Mouse (Mus musculus) natural killer cell, adult 2 months (primary cell): ENCODE results near the gene Mapk8ip2.
A peak's percentile ranks its signal among the peaks of the same experiment; 100 is the strongest.

Experiments used
- DNase-seq, 2 experiments: peaks; one replicate each; pipeline ENCODE4 v3.0.0; 2022; ENCODE audit warnings: low spot score in 2 of 2

Mapk8ip2 gene

GRCm38 (mm10) chr15:89453865-89454478, at the start of gene Mapk8ip2:
TSS of gene Mapk8ip2 (plus strand) at chr15:89453913.
- no peak for DNase-seq

- no peak for DNase-seq
Measured at GRCm38 (mm10) chr15:89404831-89405623, 48.7 kb upstream of the Mapk8ip2 start.

GRCm38 (mm10) chr15:89406691-89407090, 47.0 kb upstream of the Mapk8ip2 start:
- no peak for DNase-seq

- no peak for DNase-seq
Measured at GRCm38 (mm10) chr15:89410118-89410517, 43.6 kb upstream of the Mapk8ip2 start, which contains the start of gene Syce3. TSS of gene Syce3 (minus strand) at chr15:89410503.

- no peak for DNase-seq
Measured at GRCm38 (mm10) chr15:89415282-89415681, 38.4 kb upstream of the Mapk8ip2 start.

- DNase-seq: no peak
Measured at GRCm38 (mm10) chr15:89421938-89422337, 31.8 kb upstream of the Mapk8ip2 start.

GRCm38 (mm10) chr15:89424621-89425020, 29.1 kb upstream of the Mapk8ip2 start:
- no peak for DNase-seq

- DNase-seq: no peak
Measured at GRCm38 (mm10) chr15:89425711-89426121, 28.0 kb upstream of the Mapk8ip2 start, which contains the start of gene Cpt1b. TSS of gene Cpt1b (minus strand) at chr15:89425863.

GRCm38 (mm10) chr15:89426716-89427115, 27.0 kb upstream of the Mapk8ip2 start:
- no peak for DNase-seq

GRCm38 (mm10) chr15:89428136-89428790, 25.4 kb upstream of the Mapk8ip2 start:
- DNase-seq: no peak

GRCm38 (mm10) chr15:89428821-89429351, 24.8 kb upstream of the Mapk8ip2 start:
- DNase-seq: peak in 1 of 2 experiments; percentile 11

- peak; percentile 93 to 94 for DNase-seq
Measured at GRCm38 (mm10) chr15:89429352-89430221, 24.1 kb upstream of the Mapk8ip2 start, which contains the start of the genes C730034F03Rik, Gm44502 and Chkb. TSS of gene C730034F03Rik (plus strand) at chr15:89429589. TSS of gene Gm44502 (minus strand) at chr15:89429696. TSS of gene Chkb (minus strand) at chr15:89429908.

- peak in 1 of 2 experiments; percentile 26 for DNase-seq
Measured at GRCm38 (mm10) chr15:89430341-89430740, 23.4 kb upstream of the Mapk8ip2 start.

- peak in 1 of 2 experiments; percentile 17 for DNase-seq
Measured at GRCm38 (mm10) chr15:89430771-89431170, 22.9 kb upstream of the Mapk8ip2 start.

- no peak for DNase-seq
Measured at GRCm38 (mm10) chr15:89431271-89431670, 22.4 kb upstream of the Mapk8ip2 start.

GRCm38 (mm10) chr15:89431806-89432205, 21.9 kb upstream of the Mapk8ip2 start:
- no peak for DNase-seq

GRCm38 (mm10) chr15:89432946-89433345, 20.8 kb upstream of the Mapk8ip2 start:
- no peak for DNase-seq

- DNase-seq: no peak
Measured at GRCm38 (mm10) chr15:89434136-89434535, 19.6 kb upstream of the Mapk8ip2 start.

GRCm38 (mm10) chr15:89435878-89436277, 17.8 kb upstream of the Mapk8ip2 start:
- DNase-seq: no peak

GRCm38 (mm10) chr15:89442486-89443070, 11.1 kb upstream of the Mapk8ip2 start:
- DNase-seq: no peak
